Comparison of ENCODE assay signal across 8 mouse cellular contexts in the genomic region with DNA sequence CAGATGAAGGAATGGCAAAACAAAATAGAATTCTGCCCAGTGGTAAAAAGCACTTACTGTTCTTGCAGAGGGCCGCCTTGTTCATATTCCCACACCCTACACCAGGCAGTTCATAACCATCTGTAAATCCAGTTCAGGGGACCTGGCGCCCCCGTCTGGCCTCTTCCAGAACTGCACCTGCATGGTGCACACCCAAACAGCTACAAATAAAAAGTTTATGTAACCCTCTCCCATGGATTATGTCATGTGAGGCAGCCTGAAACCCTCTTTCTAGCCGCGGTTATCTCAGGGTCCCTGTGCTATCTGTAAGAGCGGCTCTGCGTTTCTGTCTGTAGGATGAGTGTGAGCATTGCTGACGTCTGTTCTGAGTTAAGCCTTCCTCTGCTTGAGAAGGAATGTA. TPM values are rescaled to one million over a fixed set of nuclear protein-coding genes. Genes with fewer than 3 reads are reported as not detected.
DNase-seq lines count a peak whose midpoint lies in the region.

No protein-coding gene starts in this region.

- peak; percentile 75 for DNase-seq in layer of hippocampus, adult 11-12 months (ENCODE audit: low spot score)
- no peak for DNase-seq in layer of hippocampus, adult 9-10 months (ENCODE audit: low spot score)
- peak; percentile 68 for DNase-seq in ES-CJ7 (ENCODE audit: low read depth, low spot score)
- DNase-seq in adrenal gland, postnatal 4 days (ENCODE audit: low spot score in 2 of 2) = peak; percentile 57 to 64
- peak; percentile 61 to 78 for DNase-seq in heart, postnatal 10 days
- peak; percentile 84 for DNase-seq in liver
- DNase-seq in retina, embryonic 14.5 days (ENCODE audit: low spot score) = peak; percentile 69
- no peak for DNase-seq in urinary bladder, adult 2 months (ENCODE audit: low spot score)

- intact Hi-C loops in heart, postnatal 10 days (cut with DNase I) = no loop called here

RNA-seq across cellular contexts. Expression of a gene that starts 7.6 kb away (rescaled TPM):
- 100 to 1,000 TPM; 582 to 655 TPM for total RNA-seq in adrenal gland, postnatal 4 days (2021)
- 10 to 100 TPM; 62.6 to 73.8 TPM for total RNA-seq in heart, postnatal 10 days (2021)
- polyA plus RNA-seq in urinary bladder, adult 2 months (2012; rRNA removed) = 75.6 and 92.2 TPM in 2 replicates

RNA-seq across cellular contexts. Expression of a gene that starts 40.6 kb away (rescaled TPM):
- under 1 TPM in 1 of 2 experiments, not detected in 1; 0.25 TPM for total RNA-seq in adrenal gland, postnatal 4 days (2021)
- total RNA-seq in heart, postnatal 10 days (2021) = not detected
- polyA plus RNA-seq in urinary bladder, adult 2 months (2012; rRNA removed) = 0.29 and 0.40 TPM in 2 replicates

RNA-seq across cellular contexts. Expression of a gene that starts 41.5 kb away (rescaled TPM):
- 1,000 to 10,000 TPM; 1,138 to 1,334 TPM for total RNA-seq in adrenal gland, postnatal 4 days (2021)
- total RNA-seq in heart, postnatal 10 days (2021) = 1,000 to 10,000 TPM in 1 of 2 experiments, 100 to 1,000 TPM in 1; 934 to 1,069 TPM
- 740 and 949 TPM in 2 replicates for polyA plus RNA-seq in urinary bladder, adult 2 months (2012; rRNA removed)

Comparison
In these comparisons a context has a peak if more than half of its experiments do, and no peak if none do; other contexts are left out.
1. DNase-seq: peak in layer of hippocampus, adult 11-12 months (single experiment), ES-CJ7 (single experiment), adrenal gland, postnatal 4 days (2 of 2), heart, postnatal 10 days (2 of 2), liver (single experiment) and retina, embryonic 14.5 days (single experiment); none in layer of hippocampus, adult 9-10 months (single experiment) and urinary bladder, adult 2 months (single experiment).
2. RNA of a gene that starts 7.6 kb away (total RNA-seq): 582 to 655 TPM in adrenal gland, postnatal 4 days; 62.6 to 73.8 TPM in heart, postnatal 10 days; every median in the first group is over 4 times any median in the second.